Mouse (Mus musculus) C2C12 (cell line): ENCODE results near the gene Gm49396. TPM values are rescaled to one million over a fixed set of nuclear protein-coding genes. Genes with fewer than 3 reads are reported as not detected.
A peak's percentile ranks its signal among the peaks of the same experiment; 100 is the strongest.

Experiments used
- H3K27me3 ChIP-seq: one replicate; pipeline ENCODE4 v1.6.1; 2011; ENCODE audit not compliant: control insufficient read depth, insufficient read depth, insufficient read length
- H3K36me3 ChIP-seq: one replicate; pipeline ENCODE4 v1.6.1; 2011; ENCODE audit not compliant: control insufficient read depth, insufficient read depth
- H3K4me3 ChIP-seq: one replicate; pipeline ENCODE4 v1.5.1; 2011; ENCODE audit warnings: mild to moderate bottlenecking, control low read depth; ENCODE audit not compliant: poor library complexity, insufficient read depth, severe bottlenecking
- H3K79me2 ChIP-seq: one replicate; pipeline ENCODE4 v1.6.1; 2011; ENCODE audit not compliant: control insufficient read depth, insufficient read depth
- H3K79me3 ChIP-seq: one replicate; pipeline ENCODE4 v1.6.1; 2011; ENCODE audit warnings: low read depth, control low read depth
- H3ac ChIP-seq: one replicate; pipeline ENCODE3; 2011; ENCODE audit warnings: low read depth; ENCODE audit not compliant: control insufficient read depth, insufficient read length
- CEBPB ChIP-seq: IDR thresholded peaks from one replicate; pipeline ENCODE4 v1.6.1; 2011; ENCODE audit warnings: low read depth, mild to moderate bottlenecking, control low read depth, moderate library complexity
- CTCF ChIP-seq: IDR thresholded peaks from one replicate; pipeline ENCODE4 v1.5.1; 2011; ENCODE audit not compliant: control insufficient read depth, insufficient read depth, insufficient read length
- FOSL1 ChIP-seq: IDR thresholded peaks from one replicate; pipeline ENCODE4 v1.8.0; 2011; ENCODE audit warnings: mild to moderate bottlenecking, low read length; ENCODE audit not compliant: poor library complexity, insufficient read depth, severe bottlenecking
- MAX ChIP-seq: IDR thresholded peaks from one replicate; pipeline ENCODE4 v1.6.1; 2011; ENCODE audit warnings: mild to moderate bottlenecking, control low read depth
- MYOD1 ChIP-seq: IDR thresholded peaks from one replicate; pipeline ENCODE4 v1.6.1; 2011; ENCODE audit warnings: low read depth; ENCODE audit not compliant: control insufficient read depth, insufficient read length
- MYOG ChIP-seq: IDR thresholded peaks from one replicate; pipeline ENCODE4 v1.6.1; 2011; ENCODE audit not compliant: control insufficient read depth, insufficient read length; ENCODE audit errors: extremely low read depth
- USF1 ChIP-seq: IDR thresholded peaks from one replicate; pipeline ENCODE4 v1.6.1; 2011; ENCODE audit warnings: low read depth, mild to moderate bottlenecking, control low read depth, moderate library complexity
- polyA plus RNA-seq: library from polyadenylated mRNA; unstranded; fragments of >200 nt; fragmentation: generic; extraction: Trizol; gene quantifications from one replicate; pipeline ENCODE4 v1.2.1, GENCODE M21; 2012; ENCODE audit warnings: missing spikeins

Gene Gm49396
- polyA plus RNA-seq, 1 experiment: 0.73 TPM

- Histone ChIP-seq H3K79me3 (peaks cover 20% of the 10 kb centered on the region), H3K36me3 (peaks cover 26% of the 10 kb centered on the region), H3K4me3 (peak overlapping the region; percentile 75), H3ac (peak overlapping the region; percentile 98), H3K79me2 (peaks cover 44% of the 10 kb centered on the region), H3K27me3 (no peaks in the 10 kb centered on the region)
- TF ChIP-seq CTCF: no peak
- TF ChIP-seq FOSL1: no peak
- TF ChIP-seq MYOD1: no peak
- TF ChIP-seq MYOG: no peak
- TF ChIP-seq MAX: no peak
- TF ChIP-seq CEBPB: no peak
- no peak for TF ChIP-seq USF1
Measured at GRCm38 (mm10) chr7:30587842-30588667, 24.9 kb downstream of the Gm49396 start.

- Histone ChIP-seq H3K27me3 (no peaks in the 10 kb centered on the region), H3ac (peak within 1 kb of the TSS; percentile 98), H3K36me3 (peaks cover 24% of the 10 kb centered on the region), H3K79me2 (peaks cover 44% of the 10 kb centered on the region), H3K79me3 (peaks cover 20% of the 10 kb centered on the region), H3K4me3 (peak within 1 kb of the TSS; percentile 75)
- no peak for TF ChIP-seq FOSL1
- no peak for TF ChIP-seq CTCF
- TF ChIP-seq MAX: no peak
- no peak for TF ChIP-seq CEBPB
- no peak for TF ChIP-seq MYOD1
- no peak for TF ChIP-seq USF1
- no peak for TF ChIP-seq MYOG
Measured at GRCm38 (mm10) chr7:30588676-30589434, 25.7 kb downstream of the Gm49396 start, which contains the start of gene Kmt2b. Kmt2b (minus strand) TSS chr7:30588726.

- peak overlapping the region; percentile 87 for H3ac ChIP-seq
- TF ChIP-seq CTCF (peak; percentile 44), USF1 (no peak)
- peaks cover 38% of the 10 kb centered on the region for H3K79me2 ChIP-seq
- no peaks in the 10 kb centered on the region for H3K27me3 ChIP-seq
- peak overlapping the region; percentile 75 for H3K4me3 ChIP-seq
- H3K79me3 ChIP-seq: peaks cover 20% of the 10 kb centered on the region
- peaks cover 16% of the 10 kb centered on the region for H3K36me3 ChIP-seq
Measured at GRCm38 (mm10) chr7:30589435-30590301, 26.5 kb downstream of the Gm49396 start.

GRCm38 (mm10) chr7:30590927-30591604 lies 27.9 kb downstream of the Gm49396 start:
- peaks cover 19% of the 10 kb centered on the region for H3K79me3 ChIP-seq
- H3K79me2 ChIP-seq: peaks cover 24% of the 10 kb centered on the region
- H3K4me3 ChIP-seq: no peak overlapping the region
- peaks cover 3% of the 10 kb centered on the region for H3K36me3 ChIP-seq
- peaks cover 11% of the 10 kb centered on the region for H3K27me3 ChIP-seq
- no peak overlapping the region for H3ac ChIP-seq
- TF ChIP-seq MYOG (no peak), USF1 (no peak), MAX (no peak), CTCF (no peak), CEBPB (no peak), MYOD1 (no peak), FOSL1 (no peak)

- Histone ChIP-seq H3K79me3 (peaks cover 16% of the 10 kb centered on the region), H3K27me3 (peaks cover 11% of the 10 kb centered on the region)
- TF ChIP-seq CEBPB (no peak), MYOG (no peak), MYOD1 (no peak)
Measured at GRCm38 (mm10) chr7:30591605-30591951, 28.4 kb downstream of the Gm49396 start.

More at GRCm38 (mm10) chr7:30591605-30591951, 28.4 kb downstream of the Gm49396 start:
- Histone ChIP-seq H3K79me2 (peaks cover 19% of the 10 kb centered on the region), H3K36me3 (no peaks in the 10 kb centered on the region), H3K4me3 (no peak overlapping the region), H3ac (no peak overlapping the region)
